Mouse (Mus musculus) stomach, postnatal 0 days (tissue): ENCODE measurements around the gene Defb23. TPM values are rescaled to one million over a fixed set of nuclear protein-coding genes. Genes with fewer than 3 reads are reported as not detected.
"Not testable (repeated sequence)": the region's sequence is repeated elsewhere in the genome, so short reads cannot be mapped to it uniquely, and the experiment has no call there.

ENCODE experiments used
- ATAC-seq: fragments of 200-750 bp; cut with Nextera tagmentation; 2 replicates; pipeline ENCODE4 v1.8.0; 2017; ENCODE audit not compliant: low FRiP score, low TSS enrichment
- DNase-seq: peaks from one replicate; pipeline ENCODE4 v3.0.0-alpha.2; 2016; ENCODE audit warnings: low spot score
- H3K27ac ChIP-seq: fragments of 300-500 bp; sonication (generic); replicated peaks from 2 replicates; pipeline ENCODE4 v1.5.1; 2014; ENCODE audit warnings: mild to moderate bottlenecking, control low read depth
- H3K27me3 ChIP-seq: fragments of 300-500 bp; sonication (generic); 2 replicates; pipeline ENCODE4 v1.6.1; 2014; ENCODE audit warnings: low read length; ENCODE audit not compliant: control insufficient read depth, insufficient read depth
- H3K36me3 ChIP-seq: fragments of 300-500 bp; sonication (generic); 2 replicates; pipeline ENCODE4 v1.6.1; 2014; ENCODE audit warnings: low read length, mixed read lengths; ENCODE audit not compliant: control insufficient read depth, insufficient read depth
- H3K4me1 ChIP-seq: fragments of 300-500 bp; sonication (generic); replicated peaks from 2 replicates; pipeline ENCODE4 v1.6.1; 2014; ENCODE audit warnings: antibody characterized with exemption; ENCODE audit not compliant: control insufficient read depth, insufficient read depth
- H3K4me2 ChIP-seq: fragments of 300-500 bp; sonication (generic); replicated peaks from 2 replicates; pipeline ENCODE4 v1.6.1; 2014; ENCODE audit warnings: low read depth, mild to moderate bottlenecking, control low read depth, moderate library complexity
- H3K4me3 ChIP-seq: fragments of 300-500 bp; sonication (generic); 2 replicates; pipeline ENCODE4 v1.5.1; 2014; ENCODE audit warnings: low read depth, low read length, control low read depth
- H3K9ac ChIP-seq: fragments of 300-500 bp; sonication (generic); 2 replicates; pipeline ENCODE4 v1.6.1; 2014; ENCODE audit warnings: mild to moderate bottlenecking, low read length, control low read depth, mixed read lengths
- H3K9me3 ChIP-seq: fragments of 300-500 bp; sonication (generic); 2 replicates; pipeline ENCODE4 v1.6.1; 2016; ENCODE audit warnings: low read length; ENCODE audit not compliant: control insufficient read depth
- CTCF ChIP-seq: IDR thresholded peaks from 2 replicates; pipeline ENCODE4 v1.5.1; 2016; ENCODE audit warnings: antibody characterized with exemption, low read depth, mild to moderate bottlenecking, moderate library complexity
- EP300 ChIP-seq: optimal IDR thresholded peaks from 2 replicates; pipeline ENCODE3; 2016; ENCODE audit warnings: antibody characterized with exemption
- WGBS: fragments of 180-500 bp; shearing (Covaris S2); extraction: QIAGEN DNeasy Blood & Tissue Kit; methylation state at CpG from one replicate; pipeline ENCODE4 v1.1.7; 2014; 5-methylcytosine and 5-hydroxymethylcytosine counted together
- polyA plus RNA-seq: library from polyadenylated mRNA; unstranded; fragments of >200 nt; fragmentation: Nextera tagmentation; extraction: Ambion mirVana; gene quantifications from 2 replicates; pipeline ENCODE4 v1.2.1, GENCODE M21; 2015

The Defb23 gene
- polyA plus RNA-seq, 1 experiment from 2014 or later: not detected

DNA sequence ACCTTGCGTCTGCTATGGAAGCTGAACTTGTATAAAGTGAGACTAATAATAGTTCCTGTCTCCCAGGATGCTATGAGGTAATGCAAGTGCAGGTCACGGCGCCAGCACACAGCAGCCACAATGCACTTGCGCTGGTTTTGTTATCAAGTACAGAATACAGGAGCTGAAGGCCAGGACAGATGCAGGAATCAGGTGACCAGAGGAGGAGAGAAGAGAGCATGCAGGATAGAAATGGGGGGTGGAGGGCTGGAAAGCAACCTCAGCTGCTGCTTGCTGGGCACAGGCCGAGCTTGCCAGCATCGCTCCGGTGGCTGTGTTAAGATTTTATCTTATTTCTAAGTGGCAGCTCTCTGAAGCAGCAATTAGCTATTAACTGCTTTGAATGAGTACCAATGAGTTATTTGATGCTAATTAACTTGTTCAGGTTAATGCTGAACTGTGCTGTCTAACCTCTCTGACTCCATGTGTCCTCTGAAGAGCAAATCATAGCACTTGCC lies 28.0 kb downstream of the Defb23 start:
- TF ChIP-seq CTCF: no peak
- TF ChIP-seq EP300: no peak
- no peaks in the 10 kb centered on the region for H3K36me3 ChIP-seq
- no peak for ATAC-seq
- WGBS: 74% methylated on average over 7 of the region's 7 CpGs
- H3K9me3 ChIP-seq: no peaks in the 10 kb centered on the region
- no peak overlapping the region for H3K4me2 ChIP-seq
- H3K27ac ChIP-seq: no peak overlapping the region
- no peak overlapping the region for H3K4me3 ChIP-seq
- no peaks in the 10 kb centered on the region for H3K4me1 ChIP-seq
- no peak overlapping the region for H3K9ac ChIP-seq
- no peak for DNase-seq
- H3K27me3 ChIP-seq: no peaks in the 10 kb centered on the region

GRCm38 (mm10) chr2:152428481-152428880 lies 35.9 kb downstream of the Defb23 start:
- not testable (repeated sequence) for H3K4me2 ChIP-seq, ATAC-seq

DNA sequence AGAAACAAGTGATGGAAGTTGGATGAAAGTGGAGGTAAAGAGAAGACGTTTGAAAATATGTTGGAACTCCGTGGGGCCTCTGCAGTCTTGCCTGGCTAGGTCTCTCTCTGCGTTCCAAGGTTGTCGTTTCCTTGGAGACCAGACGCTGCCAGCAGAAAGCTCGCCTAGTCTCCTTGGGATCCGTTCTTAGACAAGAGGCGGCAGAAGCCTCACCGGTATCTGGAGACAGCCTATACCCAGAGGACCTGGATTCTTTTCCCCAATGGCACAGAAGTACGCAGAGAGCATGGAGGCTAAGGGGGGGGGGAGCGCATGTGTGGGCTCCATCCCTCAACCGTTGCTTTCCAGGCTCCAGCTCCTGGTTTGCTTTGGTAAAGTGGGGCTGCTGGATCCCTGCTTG lies 36.9 kb downstream of the Defb23 start:
- no peaks in the 10 kb centered on the region for H3K27me3 ChIP-seq
- H3K9me3 ChIP-seq: no peaks in the 10 kb centered on the region
- H3K9ac ChIP-seq: no peak overlapping the region
- no peak overlapping the region for H3K27ac ChIP-seq
- no peaks in the 10 kb centered on the region for H3K36me3 ChIP-seq
- no peak overlapping the region for H3K4me3 ChIP-seq
- no peak for DNase-seq
- 7% methylated on average over 12 of the region's 12 CpGs for WGBS
- ATAC-seq: no peak
- TF ChIP-seq CTCF (no peak), EP300 (no peak)
- no peaks in the 10 kb centered on the region for H3K4me1 ChIP-seq
- peak overlapping the region; percentile 21; the same call in 1 of the 2 replicates for H3K4me2 ChIP-seq

More at GRCm38 (mm10) chr2:152428481-152428880, 35.9 kb downstream of the Defb23 start:
- not testable (repeated sequence) for H3K4me3 ChIP-seq, H3K9me3 ChIP-seq, H3K27ac ChIP-seq, H3K9ac ChIP-seq, H3K27me3 ChIP-seq, DNase-seq, H3K4me1 ChIP-seq, H3K36me3 ChIP-seq
- TF ChIP-seq CTCF: peak; percentile 40
- WGBS: 83% methylated on average over 2 of the region's 2 CpGs

GRCm38 (mm10) chr2:152415786-152416185 lies 48.6 kb downstream of the Defb23 start:
- H3K36me3 ChIP-seq: no peaks in the 10 kb centered on the region
- 92% methylated on average over 3 of the region's 3 CpGs for WGBS
- no peaks in the 10 kb centered on the region for H3K9me3 ChIP-seq

DNA sequence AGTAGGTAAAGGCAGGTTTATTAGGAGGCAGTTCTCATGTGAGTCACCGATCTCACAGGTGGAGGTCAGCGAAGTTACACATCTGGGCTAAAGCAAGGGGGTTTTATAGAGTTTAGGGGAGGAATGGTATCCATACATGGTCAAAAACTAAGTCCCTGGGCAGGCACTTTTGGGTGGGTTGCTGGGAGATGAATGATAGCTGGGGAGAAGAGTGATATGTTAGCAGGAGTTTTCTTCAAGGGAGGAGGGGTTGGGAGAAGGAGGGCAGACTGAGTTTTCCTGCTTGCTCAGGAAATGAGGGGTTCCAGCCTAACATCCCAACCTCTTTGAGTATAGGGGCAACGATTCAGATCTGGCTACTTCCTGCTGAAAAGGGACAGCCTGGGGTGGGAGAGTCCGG lies 49.1 kb downstream of the Defb23 start, which contains the start of gene 6820408C15Rik:
TSS of gene 6820408C15Rik (plus strand) at position 301 of the 400 bp plus-strand sequence.
- H3K36me3 ChIP-seq: no peaks in the 10 kb centered on the region
- WGBS: 19% methylated on average over 4 of the region's 4 CpGs
- no peaks in the 10 kb centered on the region for H3K27me3 ChIP-seq
- H3K9me3 ChIP-seq: no peaks in the 10 kb centered on the region
- DNase-seq (no peak), ATAC-seq (no peak)
- peak within 1 kb of the TSS; percentile 98 for H3K27ac ChIP-seq
- peak within 1 kb of the TSS; percentile 79 for H3K4me2 ChIP-seq
- peaks cover 3% of the 10 kb centered on the region; the same call in 1 of the 2 replicates for H3K4me1 ChIP-seq
- no peak for TF ChIP-seq EP300
- H3K4me3 ChIP-seq: peak within 1 kb of the TSS; percentile 96
- peak within 1 kb of the TSS; percentile 94 for H3K9ac ChIP-seq

More at GRCm38 (mm10) chr2:152415786-152416185, 48.6 kb downstream of the Defb23 start:
- Histone ChIP-seq H3K27me3 (no peaks in the 10 kb centered on the region), H3K9ac (no peak overlapping the region), H3K4me3 (no peak overlapping the region), H3K4me1 (0 out of 2 replicates have a peak, but pooled peaks cover 3% of the 10 kb centered on the region), H3K27ac (peak overlapping the region; percentile 98), H3K4me2 (0 out of 2 replicates have a peak overlapping the region, but pooled peaks have one; percentile 79)
- TF ChIP-seq CTCF: no peak
- TF ChIP-seq EP300: no peak
- no peak for DNase-seq
- ATAC-seq: no peak

DNA sequence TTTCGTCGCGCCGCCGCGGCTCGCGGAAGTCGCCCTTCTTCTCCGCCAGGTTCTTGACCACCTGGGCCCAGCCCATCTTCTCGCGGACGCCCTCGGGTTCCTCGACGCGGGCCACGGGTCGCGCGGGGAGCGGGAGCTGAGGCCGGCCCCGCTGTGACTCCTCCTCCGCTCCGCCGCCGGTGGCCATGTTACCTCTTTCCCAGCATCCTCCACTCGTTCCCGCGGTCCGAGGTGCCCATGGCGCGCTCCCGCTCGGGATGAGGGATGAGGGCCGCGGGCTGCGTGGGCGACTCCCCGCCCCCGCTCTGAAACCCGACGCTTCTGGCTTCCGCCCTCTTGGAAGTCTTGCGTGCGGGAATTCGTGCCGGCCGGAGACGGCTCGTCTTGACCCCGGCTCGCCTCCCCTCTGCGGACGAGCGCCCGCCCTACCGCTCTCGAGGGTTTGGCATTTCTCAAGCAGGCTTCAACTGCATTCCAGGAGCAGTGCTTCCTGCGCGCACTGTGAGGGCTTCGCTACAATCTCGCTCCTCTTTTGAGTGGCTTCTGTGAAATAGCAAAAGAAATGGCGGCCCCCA lies 49.7 kb downstream of the Defb23 start, which contains the start of gene Zcchc3:
TSS of gene Zcchc3 (minus strand) at position 437 of the 575 bp plus-strand sequence.
- Histone ChIP-seq H3K4me2 (peak within 1 kb of the TSS; percentile 79), H3K9ac (peak within 1 kb of the TSS; percentile 94), H3K4me1 (peaks cover 3% of the 10 kb centered on the region), H3K27ac (peak within 1 kb of the TSS; percentile 98), H3K4me3 (peak within 1 kb of the TSS; percentile 96), H3K27me3 (no peaks in the 10 kb centered on the region), H3K36me3 (no peaks in the 10 kb centered on the region), H3K9me3 (no peaks in the 10 kb centered on the region)
- WGBS: under 1% methylated on average over 63 of the region's 65 CpGs
- ATAC-seq (peak; percentile 89), DNase-seq (peak; percentile 92)
- peak; percentile 8; the same call in 1 of the 2 replicates for TF ChIP-seq CTCF
- TF ChIP-seq EP300: peak; percentile 66
